Mouse (Mus musculus) stomach, embryonic 16.5 days (tissue): ENCODE measurements around the gene H1foo. TPM values are rescaled to one million over a fixed set of nuclear protein-coding genes. Genes with fewer than 3 reads are reported as not detected.

Experiments used
- ATAC-seq: fragments of 200-750 bp; cut with Nextera tagmentation; 2 replicates; pipeline ENCODE4 v1.8.0; 2017; ENCODE audit warnings: moderate number of reproducible peaks, moderate TSS enrichment; ENCODE audit not compliant: insufficient read depth, low FRiP score
- H3K27ac ChIP-seq: fragments of 300-500 bp; sonication (generic); 2 replicates; pipeline ENCODE4 v1.5.1; 2014; ENCODE audit warnings: low read length
- H3K27me3 ChIP-seq: fragments of 300-500 bp; sonication (generic); 2 replicates; pipeline ENCODE4 v1.6.1; 2014; ENCODE audit warnings: low read length, control low read depth, mixed read lengths; ENCODE audit not compliant: control insufficient read depth, insufficient read depth
- H3K36me3 ChIP-seq: fragments of 300-500 bp; sonication (generic); 2 replicates; pipeline ENCODE4 v1.6.1; 2014; ENCODE audit warnings: low read length; ENCODE audit not compliant: control insufficient read depth, insufficient read depth
- H3K4me1 ChIP-seq: fragments of 300-500 bp; sonication (generic); 2 replicates; pipeline ENCODE4 v1.6.1; 2014; ENCODE audit warnings: low read length, control low read depth, mixed read lengths; ENCODE audit not compliant: control insufficient read depth, insufficient read depth
- H3K4me2 ChIP-seq: fragments of 300-500 bp; sonication (generic); 2 replicates; pipeline ENCODE4 v1.6.1; 2014; ENCODE audit warnings: low read depth, low read length, mixed read lengths
- H3K4me3 ChIP-seq: fragments of 300-500 bp; sonication (generic); replicated peaks from 2 replicates; pipeline ENCODE4 v1.5.1; 2014; ENCODE audit warnings: mild to moderate bottlenecking, low read length
- H3K9ac ChIP-seq: fragments of 300-500 bp; sonication (generic); 2 replicates; pipeline ENCODE4 v1.6.1; 2014; ENCODE audit warnings: low read length
- H3K9me3 ChIP-seq: fragments of 300-500 bp; sonication (generic); replicated peaks from 2 replicates; pipeline ENCODE4 v1.6.1; 2016; ENCODE audit warnings: low read length, control low read depth; ENCODE audit not compliant: control insufficient read depth
- WGBS: fragments of 180-500 bp; shearing (Covaris S2); extraction: QIAGEN DNeasy Blood & Tissue Kit; methylation state at CpG from one replicate; pipeline ENCODE4 v1.1.7; 2014; 5-methylcytosine and 5-hydroxymethylcytosine counted together
- polyA plus RNA-seq: library from polyadenylated mRNA; unstranded; fragments of >200 nt; fragmentation: Nextera tagmentation; extraction: Ambion mirVana; gene quantifications from 2 replicates; pipeline ENCODE4 v1.2.1, GENCODE M21; 2015

Gene H1foo
- polyA plus RNA-seq, 1 experiment from 2014 or later, result not detected

DNA sequence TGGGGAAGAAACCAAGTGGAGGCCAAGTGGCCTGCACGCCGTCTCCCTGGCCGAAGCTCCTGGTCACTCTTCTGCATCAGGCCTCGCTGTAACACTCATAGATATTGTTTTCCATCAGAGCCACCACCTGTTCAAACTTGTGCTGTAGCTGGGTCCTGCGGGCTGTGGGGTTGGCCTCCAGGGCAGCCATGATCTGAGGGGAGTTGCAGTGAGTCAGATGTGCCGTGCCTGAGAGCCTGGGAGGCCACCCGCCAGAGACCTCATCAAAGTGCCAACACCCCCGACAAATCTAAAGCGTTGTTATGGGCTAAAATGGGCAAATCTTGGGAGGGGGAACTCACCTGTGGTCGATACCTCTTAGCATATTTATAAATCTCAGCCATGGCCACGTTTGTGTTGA is 10.9 kb downstream of the H1foo start:
- Histone ChIP-seq H3K4me1 (peaks cover 36% of the 10 kb centered on the region), H3K4me2 (no peak overlapping the region), H3K27me3 (no peaks in the 10 kb centered on the region), H3K4me3 (no peak overlapping the region), H3K9me3 (no peaks in the 10 kb centered on the region), H3K9ac (no peak overlapping the region), H3K36me3 (no peaks in the 10 kb centered on the region), H3K27ac (no peak overlapping the region)
- 79% methylated on average over 11 of the region's 11 CpGs for WGBS
- ATAC-seq, result no peak

DNA sequence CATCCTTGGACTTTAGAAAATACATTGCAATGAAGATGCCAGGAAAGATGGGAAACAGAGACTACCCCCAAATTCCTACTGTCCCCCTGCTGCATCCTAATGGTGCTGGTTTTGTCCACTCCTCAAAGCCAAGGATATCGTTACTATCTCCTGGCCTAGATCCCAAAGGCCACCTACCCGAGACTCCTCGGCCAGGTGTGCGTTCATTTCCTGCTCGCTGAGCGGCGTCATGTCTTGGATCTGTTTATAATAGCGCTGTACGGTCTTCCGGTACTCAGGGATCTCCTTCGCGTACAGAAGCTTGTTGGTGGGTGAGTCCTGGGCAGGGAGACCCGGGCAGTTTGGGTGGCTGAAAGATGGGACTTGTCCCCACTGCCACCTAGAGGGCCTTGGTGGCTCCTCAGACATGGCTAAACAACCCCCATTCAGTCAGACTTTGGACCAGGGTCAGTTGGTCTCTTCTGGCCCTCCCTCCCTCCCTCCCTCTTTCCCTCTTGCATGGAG is 11.7 kb downstream of the H1foo start:
- peak overlapping the region; percentile 74 for H3K27ac ChIP-seq
- peaks cover 36% of the 10 kb centered on the region for H3K4me1 ChIP-seq
- H3K9me3 ChIP-seq, result no peaks in the 10 kb centered on the region
- no peaks in the 10 kb centered on the region for H3K27me3 ChIP-seq
- no peak for ATAC-seq
- 48% methylated on average over 13 of the region's 13 CpGs for WGBS
- H3K9ac ChIP-seq, result no peak overlapping the region
- H3K36me3 ChIP-seq, result no peaks in the 10 kb centered on the region
- H3K4me3 ChIP-seq, result no peak overlapping the region
- no peak overlapping the region for H3K4me2 ChIP-seq

DNA sequence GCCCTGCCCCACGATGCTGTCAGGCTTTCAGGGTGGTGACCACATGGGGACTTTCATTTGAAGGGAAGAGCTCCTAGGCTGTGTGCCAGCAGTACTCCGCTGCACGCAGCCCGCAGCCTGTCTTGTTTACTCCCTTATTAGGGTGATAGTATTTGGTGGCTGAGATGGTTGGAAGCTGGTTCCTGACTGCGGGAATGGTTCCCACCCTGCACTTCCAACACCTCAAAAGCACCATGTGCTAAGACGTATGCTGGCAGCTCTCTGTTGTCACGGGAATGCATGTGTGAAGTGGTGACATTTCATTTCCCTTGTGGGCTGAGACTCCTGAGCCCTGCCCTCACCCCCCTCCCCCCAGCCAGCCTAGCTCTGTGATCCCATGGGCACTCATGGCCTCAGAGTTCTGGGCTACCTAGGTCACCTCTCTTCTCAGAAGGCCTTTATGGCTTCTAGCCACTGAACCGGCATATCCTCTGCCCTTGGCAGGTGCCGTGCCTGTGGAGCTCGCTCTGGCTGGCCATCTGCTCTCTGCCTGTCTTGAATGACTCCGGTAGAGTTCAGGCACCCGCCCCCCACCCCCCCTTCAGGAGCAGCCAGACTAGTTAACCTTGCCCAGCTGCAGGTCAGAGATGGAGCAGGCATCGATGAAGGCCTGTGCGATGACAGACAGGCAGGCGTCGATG is 12.3 kb downstream of the H1foo start:
- ATAC-seq, result peak; percentile 54
- H3K9me3 ChIP-seq, result no peaks in the 10 kb centered on the region
- H3K4me1 ChIP-seq, result peaks cover 36% of the 10 kb centered on the region
- H3K9ac ChIP-seq, result peak overlapping the region; percentile 44; the same call in 1 of the 2 replicates
- H3K27ac ChIP-seq, result peak overlapping the region; percentile 74
- H3K27me3 ChIP-seq, result no peaks in the 10 kb centered on the region
- no peak overlapping the region for H3K4me2 ChIP-seq
- 34% methylated on average over 16 of the region's 16 CpGs for WGBS
- H3K4me3 ChIP-seq, result no peak overlapping the region
- H3K36me3 ChIP-seq, result no peaks in the 10 kb centered on the region

- Histone ChIP-seq H3K4me1 (peaks cover 36% of the 10 kb centered on the region), H3K27me3 (no peaks in the 10 kb centered on the region), H3K36me3 (no peaks in the 10 kb centered on the region), H3K4me2 (no peak overlapping the region), H3K4me3 (no peak overlapping the region), H3K9ac (peak overlapping the region; percentile 44), H3K9me3 (no peaks in the 10 kb centered on the region), H3K27ac (peak overlapping the region; percentile 74; the same call in 1 of the 2 replicates)
- ATAC-seq, result no peak
- 53% methylated on average over 6 of the region's 6 CpGs for WGBS
Observed at GRCm38 (mm10) chr6:115957681-115958080, 12.9 kb downstream of the H1foo start.

GRCm38 (mm10) chr6:115958445-115958844 is 13.7 kb downstream of the H1foo start:
- 87% methylated on average over 9 of the region's 9 CpGs for WGBS
- H3K27me3 ChIP-seq, result no peaks in the 10 kb centered on the region
- no peak overlapping the region for H3K4me2 ChIP-seq
- H3K9me3 ChIP-seq, result no peaks in the 10 kb centered on the region
- H3K36me3 ChIP-seq, result no peaks in the 10 kb centered on the region
- H3K4me1 ChIP-seq, result peaks cover 36% of the 10 kb centered on the region
- H3K9ac ChIP-seq, result peak overlapping the region; percentile 43; the same call in 1 of the 2 replicates
- H3K4me3 ChIP-seq, result no peak overlapping the region
- no peak for ATAC-seq
- peak overlapping the region; percentile 64; the same call in 1 of the 2 replicates for H3K27ac ChIP-seq

DNA sequence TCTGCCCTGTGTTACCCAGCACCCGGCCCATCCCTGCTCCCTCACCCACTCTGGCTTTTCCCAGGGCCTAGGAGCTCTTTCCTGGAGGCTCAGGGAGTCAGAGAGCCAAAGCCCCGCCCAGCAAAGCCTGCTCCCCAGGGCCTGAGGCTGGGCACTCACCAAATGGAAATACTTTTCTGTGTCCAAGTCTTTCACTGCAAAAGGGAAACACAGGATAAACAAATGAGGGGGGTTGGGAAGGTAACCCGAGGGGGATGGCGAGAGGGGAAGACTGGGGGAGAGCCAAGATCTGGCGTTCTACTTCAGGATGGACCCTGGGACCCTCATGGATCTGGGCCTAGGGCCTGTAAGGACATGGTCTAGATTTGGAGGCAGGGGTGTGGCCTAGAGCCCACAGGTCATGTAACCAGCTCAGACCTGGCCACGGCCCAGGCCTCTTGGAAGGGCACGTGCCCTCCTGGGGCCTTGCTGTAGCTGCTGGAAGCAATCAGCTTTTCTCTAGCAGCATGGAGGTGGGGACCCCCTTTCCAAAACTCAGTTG is 14.5 kb downstream of the H1foo start:
- H3K9ac ChIP-seq, result peak overlapping the region; percentile 43
- no peak overlapping the region for H3K4me2 ChIP-seq
- H3K27ac ChIP-seq, result peak overlapping the region; percentile 64; the same call in 1 of the 2 replicates
- H3K9me3 ChIP-seq, result no peaks in the 10 kb centered on the region
- H3K4me1 ChIP-seq, result peaks cover 36% of the 10 kb centered on the region
- H3K4me3 ChIP-seq, result no peak overlapping the region
- H3K36me3 ChIP-seq, result no peaks in the 10 kb centered on the region
- no peaks in the 10 kb centered on the region for H3K27me3 ChIP-seq
- ATAC-seq, result peak; percentile 56; the same call in 1 of the 2 replicates
- 58% methylated on average over 7 of the region's 7 CpGs for WGBS

DNA sequence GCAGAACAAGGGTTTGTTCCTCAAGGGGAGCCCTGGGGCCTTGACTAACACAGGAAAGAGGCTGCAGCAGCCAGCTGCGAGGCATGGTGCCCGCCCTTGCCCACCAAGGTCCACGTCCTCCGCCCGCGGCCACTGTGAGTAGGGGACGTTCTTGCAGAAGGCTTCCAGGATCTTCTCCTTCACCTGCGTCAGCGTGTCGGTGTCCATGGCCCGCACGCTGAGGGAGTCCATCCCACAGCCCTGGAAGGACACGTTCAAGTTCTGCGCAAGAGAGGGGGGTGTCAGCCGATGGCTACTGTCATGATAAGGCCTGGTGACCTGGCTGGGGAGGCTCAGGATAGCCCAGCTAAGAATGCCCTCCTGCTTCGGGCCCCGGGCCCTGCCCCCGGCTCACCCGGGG is 15.6 kb downstream of the H1foo start:
- H3K4me2 ChIP-seq, result no peak overlapping the region
- no peak for ATAC-seq
- H3K4me3 ChIP-seq, result no peak overlapping the region
- H3K9me3 ChIP-seq, result no peaks in the 10 kb centered on the region
- 91% methylated on average over 19 of the region's 19 CpGs for WGBS
- no peak overlapping the region for H3K27ac ChIP-seq
- no peaks in the 10 kb centered on the region for H3K36me3 ChIP-seq
- no peaks in the 10 kb centered on the region for H3K27me3 ChIP-seq
- peaks cover 31% of the 10 kb centered on the region for H3K4me1 ChIP-seq
- H3K9ac ChIP-seq, result no peak overlapping the region

DNA sequence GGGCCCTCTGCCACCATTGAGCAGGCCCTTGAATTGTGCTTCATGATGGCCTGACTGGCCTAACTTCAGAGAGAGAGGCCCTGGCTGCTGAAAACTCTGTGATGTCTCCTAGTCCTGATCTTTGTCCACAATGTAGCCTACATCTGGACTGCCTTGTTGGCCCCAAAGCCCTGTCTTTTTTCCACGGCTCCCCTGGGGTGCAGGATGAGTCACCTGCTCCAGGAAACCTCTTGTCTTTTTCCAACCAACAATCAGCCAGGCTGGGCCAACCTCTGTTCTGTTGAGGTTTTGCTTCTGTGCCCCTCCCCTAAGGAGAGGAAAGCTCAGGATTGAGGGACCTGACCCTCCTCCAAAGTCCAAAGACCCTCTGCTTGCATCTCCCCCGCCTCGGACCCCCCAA is 17.0 kb downstream of the H1foo start:
- no peaks in the 10 kb centered on the region for H3K36me3 ChIP-seq
- no peak for ATAC-seq
- 89% methylated on average over 3 of the region's 3 CpGs for WGBS

GRCm38 (mm10) chr6:115962439-115963085 is 17.8 kb downstream of the H1foo start:
- no peaks in the 10 kb centered on the region for H3K9me3 ChIP-seq
- peaks cover 18% of the 10 kb centered on the region for H3K4me1 ChIP-seq
- ATAC-seq, result no peak
- no peaks in the 10 kb centered on the region for H3K36me3 ChIP-seq
- H3K27ac ChIP-seq, result no peak overlapping the region
- H3K4me2 ChIP-seq, result no peak overlapping the region
- 57% methylated on average over 23 of the region's 23 CpGs for WGBS
- no peak overlapping the region for H3K9ac ChIP-seq
- H3K27me3 ChIP-seq, result no peaks in the 10 kb centered on the region
- H3K4me3 ChIP-seq, result no peak overlapping the region

More for the DNA sequence above, 17.0 kb downstream of the H1foo start:
- Histone ChIP-seq H3K27me3 (no peaks in the 10 kb centered on the region), H3K4me1 (peaks cover 26% of the 10 kb centered on the region), H3K4me3 (no peak overlapping the region), H3K4me2 (no peak overlapping the region), H3K27ac (no peak overlapping the region), H3K9ac (no peak overlapping the region), H3K9me3 (no peaks in the 10 kb centered on the region)
